Mouse (Mus musculus): ENCODE measurements around the gene Slc1a4. TPM values are rescaled to one million over a fixed set of nuclear protein-coding genes. Genes with fewer than 3 reads are reported as not detected.

Gene Slc1a4
- total RNA-seq, 2 experiments from 2014 or later = 5.3 to 5.6 TPM

DNA sequence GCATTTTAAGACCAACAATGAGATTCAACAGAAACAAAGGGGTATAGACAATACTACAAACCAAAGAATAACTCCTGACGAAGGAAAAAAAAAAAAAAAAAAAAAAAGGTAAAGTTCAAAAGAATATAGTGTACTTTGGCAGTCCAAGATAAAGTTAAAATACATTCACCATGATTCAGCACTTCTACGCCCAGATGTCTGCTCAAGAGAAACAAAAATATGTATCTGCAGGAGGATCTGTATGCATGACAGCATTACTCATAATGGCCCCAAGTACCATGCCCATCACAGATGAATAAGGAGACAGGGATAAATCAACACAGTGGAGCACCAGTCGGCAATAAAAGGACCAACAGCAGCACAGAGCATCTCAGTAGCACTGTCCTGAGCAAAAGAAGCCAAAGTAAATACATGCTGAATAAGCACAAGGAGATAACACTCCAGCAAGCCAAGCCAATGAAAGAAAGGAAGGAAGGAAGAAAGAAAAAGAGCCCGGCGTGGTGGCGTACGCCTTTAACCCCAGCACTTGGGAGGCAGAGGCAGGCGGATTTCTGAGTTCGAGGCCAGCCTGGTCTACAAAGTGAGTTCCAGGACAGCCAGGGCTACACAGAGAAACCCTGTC lies 7.3 kb downstream of the Slc1a4 start:
- DNase-seq = no peak

DNA sequence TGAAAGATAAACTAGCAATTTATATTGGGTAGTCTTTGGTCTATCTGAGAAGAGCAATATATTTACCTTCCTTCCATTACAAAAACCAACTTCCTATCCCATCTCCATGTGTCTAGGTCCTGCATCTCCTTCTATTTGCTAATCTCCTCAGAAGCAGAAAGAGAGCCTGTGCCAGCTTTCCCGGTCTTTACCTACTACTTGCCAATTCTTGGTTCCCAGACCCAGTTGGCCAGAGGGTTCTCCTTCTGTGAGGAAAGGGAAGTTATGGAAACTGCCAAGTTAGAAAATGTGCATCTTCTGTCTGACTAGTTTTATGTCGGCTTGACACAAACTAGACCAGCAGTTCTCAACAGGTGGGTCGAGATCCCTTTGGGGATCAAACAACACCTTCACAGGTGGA lies 8.5 kb downstream of the Slc1a4 start:
- no peak for DNase-seq

DNA sequence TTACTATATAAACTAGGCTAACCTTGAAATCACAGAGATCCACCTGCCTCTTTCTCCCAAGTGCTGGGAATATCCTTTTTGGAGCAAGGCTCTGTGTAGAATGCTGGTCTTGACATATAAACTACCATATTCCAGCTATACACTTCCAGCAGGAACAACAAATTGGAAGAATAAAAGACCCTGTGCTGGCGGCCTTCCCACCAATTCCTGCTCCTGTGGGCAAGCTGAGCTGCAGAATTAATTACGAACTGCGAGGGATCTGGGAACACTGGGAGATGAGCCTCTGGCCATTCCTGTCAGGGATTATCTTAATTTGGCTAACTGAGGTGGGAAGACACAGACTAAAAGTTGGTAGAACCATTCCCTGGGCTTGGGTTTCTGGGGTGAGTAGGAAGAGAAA lies 10.1 kb downstream of the Slc1a4 start:
- DNase-seq = no peak

DNA sequence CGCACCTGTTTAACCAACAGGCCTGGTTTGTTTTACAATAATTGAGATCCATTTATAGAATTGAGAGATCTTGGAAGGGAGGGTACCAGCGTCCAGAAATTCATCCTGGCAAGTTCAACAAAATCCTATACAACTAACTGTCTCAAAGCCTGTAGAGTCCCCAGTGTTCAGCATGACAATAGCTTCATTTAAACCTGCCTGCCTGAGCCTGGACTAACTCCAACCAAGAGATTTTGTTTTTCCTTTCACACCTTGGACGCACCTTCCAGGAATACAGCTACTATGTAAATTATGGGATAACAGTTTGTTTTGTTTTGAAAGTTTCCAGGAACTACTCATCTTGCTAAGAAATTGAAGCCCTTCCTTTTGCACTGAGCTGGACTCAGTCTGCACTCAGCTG lies 11.9 kb downstream of the Slc1a4 start:
- no peak for DNase-seq

DNA sequence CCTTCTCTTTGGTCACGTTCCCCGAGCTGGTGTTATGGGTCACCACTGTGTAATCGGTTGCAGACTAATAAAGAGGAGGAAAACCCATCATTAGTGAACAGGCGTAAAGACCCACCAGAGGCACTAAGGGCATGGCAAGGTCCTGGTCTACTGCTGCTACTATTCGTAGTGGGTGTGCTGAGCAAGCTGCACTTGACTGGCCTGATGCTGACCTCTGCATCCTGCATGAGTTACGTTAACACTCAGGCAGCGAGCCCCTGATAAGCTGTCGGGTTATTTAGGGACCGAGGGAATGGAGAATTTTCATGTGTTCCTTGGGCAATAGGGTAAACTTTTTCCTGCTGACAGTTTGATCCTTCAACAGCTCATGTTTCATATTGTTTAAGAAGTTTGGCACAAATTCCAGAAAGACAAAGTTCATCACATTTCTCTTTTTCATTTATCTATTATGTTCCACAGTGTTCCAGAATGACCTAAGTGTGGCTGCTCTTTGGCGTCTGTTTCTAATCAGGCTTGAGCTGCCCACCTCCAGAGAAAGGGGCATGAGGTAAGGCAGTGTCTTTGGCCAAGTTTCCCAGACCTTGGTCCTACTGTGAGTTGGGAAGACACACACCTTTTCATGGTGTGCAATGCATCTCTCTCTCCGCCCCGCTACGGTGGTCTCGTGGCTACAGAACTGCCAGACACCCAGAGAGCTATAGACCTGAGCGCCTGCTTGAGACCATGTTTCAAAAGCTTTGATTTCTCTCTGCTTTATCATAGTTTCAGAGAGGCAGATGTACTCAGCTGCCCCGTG lies 13.7 kb downstream of the Slc1a4 start:
- DNase-seq = no peak

DNA sequence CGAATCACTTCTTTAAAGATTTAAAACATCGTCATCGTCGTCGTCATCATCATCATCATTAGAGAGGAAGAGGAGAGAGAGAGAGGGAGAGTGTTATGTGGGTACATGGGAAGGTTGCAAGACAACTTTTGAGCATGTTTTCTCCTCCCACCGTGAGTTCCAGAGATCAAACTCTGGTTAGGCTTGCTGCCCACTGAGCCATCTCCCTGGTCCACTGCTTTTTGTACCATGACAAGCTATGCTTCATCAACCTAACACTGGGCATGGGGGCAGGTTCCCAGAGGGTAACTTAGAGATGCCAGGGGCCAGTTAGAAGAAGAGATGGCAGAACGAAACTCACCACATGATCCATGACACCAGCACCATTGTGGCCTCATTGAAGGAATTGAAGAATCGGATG lies 18.9 kb downstream of the Slc1a4 start:
- DNase-seq = no peak

DNA sequence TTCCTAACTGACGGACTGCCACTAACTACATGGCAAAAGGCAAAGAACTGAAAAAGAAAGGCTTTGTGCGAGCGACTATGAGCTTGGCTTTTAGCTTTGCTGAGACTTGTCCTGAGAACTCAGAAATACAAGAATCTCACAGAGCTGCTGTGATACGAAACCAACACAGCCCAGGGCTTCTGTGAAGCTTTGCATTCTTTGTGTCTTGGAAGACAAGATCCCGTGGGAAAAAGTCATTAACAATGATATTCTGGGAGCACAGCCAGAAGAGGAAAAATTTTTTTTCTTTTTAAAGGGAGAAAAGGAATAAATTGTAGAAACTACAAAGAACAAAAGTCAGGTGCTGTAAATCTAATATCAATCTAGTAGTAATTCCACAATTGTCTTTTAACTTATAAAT lies 23.5 kb downstream of the Slc1a4 start:
- no peak for DNase-seq

DNA sequence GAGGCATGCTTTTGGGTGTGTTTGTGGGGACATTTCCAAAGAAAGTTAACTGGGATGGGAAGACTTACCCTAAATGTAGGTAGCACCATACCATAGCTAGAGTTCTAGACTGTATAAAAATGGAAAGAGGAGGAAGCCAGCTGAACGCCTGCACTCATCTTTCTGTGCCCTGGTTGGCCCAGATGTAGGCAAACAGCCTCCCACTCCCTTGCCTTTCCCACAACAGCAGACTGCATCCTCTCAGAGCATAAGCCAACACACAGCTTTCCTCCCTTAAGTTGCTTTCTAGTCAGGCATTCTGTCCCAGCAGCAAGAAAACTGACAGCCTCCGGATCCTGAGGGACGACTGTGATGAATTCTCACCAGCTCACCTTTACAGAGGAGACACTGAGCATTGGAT lies 25.1 kb downstream of the Slc1a4 start:
- no peak for DNase-seq

DNA sequence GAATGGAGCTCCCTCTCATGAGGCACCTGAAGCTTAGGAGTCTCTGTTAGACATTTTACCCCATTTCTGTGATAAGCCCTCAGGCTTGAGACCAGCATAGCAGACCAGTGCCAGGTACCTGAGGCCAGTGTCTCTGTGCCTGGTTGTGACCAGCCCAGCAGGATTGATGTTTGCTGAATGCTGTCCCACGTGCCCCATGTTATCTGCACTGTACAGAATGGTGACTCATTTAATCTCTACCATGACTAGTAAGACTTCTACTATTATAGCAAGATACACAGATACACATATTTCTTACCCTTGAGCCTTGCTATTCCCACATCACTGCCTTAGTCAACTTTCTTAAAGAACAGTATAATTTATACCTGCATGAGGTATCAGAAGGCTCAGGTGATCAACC lies 26.9 kb downstream of the Slc1a4 start:
- DNase-seq = no peak

DNA sequence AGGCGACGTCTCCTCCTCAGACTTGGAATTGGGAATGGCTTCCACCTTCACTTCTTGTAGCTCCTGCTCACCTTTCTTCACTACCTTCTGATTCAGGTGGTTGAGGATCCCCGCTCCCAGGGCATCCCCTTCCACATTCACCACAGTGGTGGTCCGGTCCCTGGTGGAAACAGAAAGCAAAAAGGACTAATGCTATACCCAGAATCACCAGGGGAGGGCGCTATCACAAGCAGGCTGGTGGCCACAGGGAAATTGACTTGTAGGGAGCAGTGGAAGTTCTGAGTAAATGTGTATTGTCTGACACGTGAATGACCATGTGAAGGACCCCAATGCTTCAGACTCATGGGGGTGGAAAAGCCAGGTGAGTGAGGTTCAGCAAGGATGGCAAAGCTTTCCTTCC lies 28.2 kb downstream of the Slc1a4 start:
- peak; percentile 53 for DNase-seq

DNA sequence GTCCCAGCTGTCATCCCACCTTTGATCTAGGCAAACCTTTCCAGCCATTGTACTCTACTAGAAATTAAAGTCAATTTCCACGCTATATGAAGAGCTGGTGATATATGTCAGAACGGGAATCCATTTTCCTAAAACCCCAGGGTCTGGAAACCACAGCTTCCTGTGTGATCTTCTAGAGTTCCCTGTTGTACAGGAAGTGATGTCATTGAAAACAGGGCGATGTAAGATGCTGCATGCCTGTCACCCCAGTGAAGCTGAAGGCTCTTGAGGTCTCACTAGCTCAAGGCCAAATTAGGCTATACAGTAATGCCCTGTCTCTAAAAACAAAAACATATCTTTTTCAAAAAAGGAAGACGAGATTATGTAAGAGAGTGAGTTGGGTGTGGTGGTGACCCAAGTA lies 31.2 kb downstream of the Slc1a4 start:
- no peak for DNase-seq

DNA sequence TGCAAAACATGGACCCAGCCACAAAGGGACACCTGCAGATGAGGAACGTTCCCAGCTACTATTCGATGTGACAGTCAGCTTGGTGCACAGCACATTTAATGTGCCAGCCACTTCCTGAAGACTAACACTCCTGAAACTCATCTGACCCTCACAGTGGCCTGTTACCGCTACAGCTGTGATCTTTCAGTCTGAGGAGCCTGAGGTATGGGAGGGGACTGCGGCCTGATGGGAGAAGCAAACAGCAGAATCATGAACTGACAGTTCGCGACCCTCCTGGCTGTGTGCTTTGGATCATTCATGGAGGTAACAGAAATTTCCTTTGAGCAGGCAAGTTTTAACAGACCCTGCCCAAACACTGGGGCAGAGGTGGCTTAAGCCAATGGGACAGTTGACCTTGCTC lies 31.7 kb downstream of the Slc1a4 start:
- DNase-seq = no peak

DNA sequence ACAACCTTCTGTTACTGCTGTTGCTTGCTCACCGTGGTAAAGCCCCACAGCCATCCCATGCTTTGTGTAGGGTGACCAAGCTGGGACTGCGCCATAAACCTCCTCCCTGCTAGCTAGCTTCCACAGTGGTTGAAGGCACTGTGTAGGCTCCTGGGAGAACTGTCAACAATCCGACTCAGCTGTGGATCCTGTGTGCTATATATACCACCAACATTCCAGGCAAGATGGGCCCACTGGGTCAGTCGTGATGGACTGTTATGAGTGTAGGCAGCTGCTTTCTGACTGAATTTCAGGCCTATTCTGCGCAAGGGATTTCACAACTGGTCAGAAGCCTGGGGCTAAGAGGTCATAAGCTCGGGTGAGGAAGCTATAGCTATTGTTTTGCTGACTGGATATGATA lies 32.6 kb downstream of the Slc1a4 start:
- DNase-seq = no peak

DNA sequence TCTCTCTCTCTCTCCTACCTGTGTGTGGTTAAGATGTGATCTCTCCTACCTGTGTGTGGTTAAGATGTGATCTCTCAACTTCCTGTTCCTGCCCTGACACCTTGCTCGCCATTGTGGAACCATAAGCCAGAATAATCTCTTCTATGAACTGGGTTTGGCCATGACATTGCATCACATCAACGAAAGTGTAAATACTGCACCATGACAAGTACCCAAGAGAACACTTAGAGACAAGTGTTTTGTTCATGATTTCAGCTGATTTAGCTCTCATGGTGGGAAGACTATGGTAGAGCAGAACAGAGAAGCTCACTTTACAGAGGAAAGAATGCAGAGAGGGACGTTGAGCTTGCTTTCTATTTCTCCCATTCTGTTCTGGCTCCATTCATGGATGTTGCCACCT lies 48.0 kb downstream of the Slc1a4 start:
- DNase-seq = no peak

DNA sequence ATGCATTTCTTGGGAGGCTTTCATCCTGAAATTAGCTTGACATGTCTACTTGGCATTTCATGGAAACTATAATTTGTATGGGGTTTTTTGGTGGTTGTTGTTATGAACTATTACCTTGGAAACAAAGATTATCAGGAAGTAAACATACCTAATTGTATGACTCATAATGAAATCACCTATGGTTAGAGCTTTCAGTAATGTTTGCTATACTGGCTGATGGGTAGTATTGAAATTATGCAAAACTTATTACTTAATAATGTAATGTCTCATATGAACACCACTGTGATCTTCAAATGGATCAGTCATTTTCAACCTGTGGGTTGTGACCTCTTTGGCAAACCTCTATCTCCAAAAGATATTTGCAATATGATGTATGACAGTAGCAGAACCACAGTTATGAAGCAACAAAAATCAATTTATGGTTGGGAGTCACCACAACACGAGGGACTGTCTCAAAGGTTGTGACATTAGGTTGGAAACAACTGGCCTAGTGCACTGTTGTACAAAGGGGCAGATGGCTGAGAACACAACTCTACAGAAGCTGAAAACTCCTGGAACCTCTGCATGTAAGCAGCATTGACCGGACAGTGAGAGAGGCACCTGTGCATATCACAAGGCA lies 49.8 kb downstream of the Slc1a4 start:
- DNase-seq = no peak

DNA sequence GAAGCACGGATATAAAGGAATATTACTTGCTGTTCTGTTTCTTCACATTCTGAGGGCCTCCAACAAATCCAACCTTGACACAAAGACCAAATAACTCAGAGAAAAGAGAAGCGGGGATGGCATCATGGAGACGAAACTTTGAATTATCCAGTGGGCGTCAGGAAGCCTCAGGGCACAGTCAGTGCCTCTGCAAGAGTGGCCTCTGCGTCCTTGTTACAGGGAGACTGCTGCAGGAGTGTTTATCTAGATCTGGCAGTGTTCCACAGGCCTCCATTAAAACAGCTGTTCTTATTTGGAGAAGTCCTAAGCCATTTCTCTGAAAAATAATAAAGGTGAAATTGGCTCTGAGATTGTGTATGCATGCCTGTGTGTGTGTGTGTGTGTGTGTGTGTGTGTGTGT lies 51.5 kb downstream of the Slc1a4 start:
- no peak for DNase-seq

DNA sequence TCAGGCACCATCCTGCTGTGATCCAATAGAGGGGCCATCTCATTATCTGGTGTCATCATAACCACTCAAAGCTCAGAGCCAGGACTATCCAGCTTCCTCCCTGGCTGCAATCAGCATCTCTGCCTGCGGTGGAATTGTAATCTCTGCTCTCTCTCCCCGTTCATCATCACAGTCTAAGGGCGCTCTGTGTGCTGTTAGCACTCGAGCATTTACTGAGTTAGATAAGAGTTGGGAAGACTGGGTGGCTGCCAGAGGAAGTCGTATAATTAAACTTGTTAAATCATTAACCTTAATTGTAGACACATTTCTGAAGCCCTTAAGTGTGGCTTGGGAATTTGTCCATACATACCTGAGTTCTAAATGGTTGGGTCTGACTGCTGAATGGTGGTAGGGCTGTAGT lies 53.8 kb downstream of the Slc1a4 start:
- no peak for DNase-seq

DNA sequence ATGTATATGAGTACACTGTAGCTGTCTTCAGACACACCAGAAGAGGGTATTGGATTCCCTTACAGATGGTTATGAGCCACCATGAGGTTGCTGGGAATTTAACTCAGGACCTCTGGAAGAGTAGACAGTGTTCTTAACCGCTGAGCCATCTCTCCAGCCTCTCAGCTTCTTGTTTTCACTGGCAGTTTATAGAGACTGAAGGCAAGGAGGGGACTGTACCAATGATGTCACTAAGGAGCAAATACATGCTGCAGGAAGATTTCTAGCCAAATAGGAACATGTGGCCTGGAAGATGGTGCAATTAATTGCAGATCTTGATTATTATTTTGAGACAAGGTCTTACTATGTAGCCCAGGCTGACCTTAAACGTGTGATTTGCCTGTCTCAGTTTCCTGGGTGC lies 55.4 kb downstream of the Slc1a4 start:
- DNase-seq = no peak

DNA sequence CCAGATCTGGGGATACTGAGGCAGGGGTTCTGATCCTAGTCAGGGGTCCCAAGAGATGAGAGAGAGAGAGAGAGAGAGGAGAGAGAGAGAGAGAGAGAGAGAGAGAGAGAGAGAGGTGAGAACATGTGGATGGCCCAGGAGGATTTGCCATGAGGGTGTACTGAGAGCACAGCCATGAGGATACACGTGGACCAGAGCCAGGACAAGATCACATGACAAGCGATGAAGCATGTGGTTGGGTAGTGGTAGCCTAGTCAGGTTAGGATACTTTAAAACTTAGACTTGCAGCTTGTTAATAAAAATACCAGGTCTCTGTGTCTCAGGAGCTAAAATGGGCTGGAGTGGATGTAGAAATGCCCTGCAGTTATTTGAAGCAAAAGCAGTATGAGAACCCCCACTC lies 56.5 kb downstream of the Slc1a4 start:
- DNase-seq = no peak

DNA sequence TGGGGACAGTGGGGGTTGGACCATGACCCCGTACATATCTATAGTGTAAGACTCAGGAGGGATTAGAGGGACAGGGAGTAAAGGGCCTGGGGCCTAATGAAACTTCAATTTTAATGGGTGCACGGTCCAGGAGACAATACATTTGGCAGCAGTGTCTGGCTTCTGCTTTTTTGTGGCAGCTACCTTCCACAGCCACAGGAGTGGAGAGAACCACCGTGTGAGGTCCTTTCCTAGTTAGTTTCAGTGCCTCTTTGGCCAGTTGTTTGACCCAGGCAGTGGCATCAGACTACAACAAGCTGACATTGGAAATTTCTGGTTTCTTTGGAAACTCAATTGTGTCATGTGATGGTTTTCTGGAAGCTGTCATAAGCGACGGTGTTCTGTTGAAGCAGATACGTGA lies 62.6 kb downstream of the Slc1a4 start:
- no peak for DNase-seq

DNA sequence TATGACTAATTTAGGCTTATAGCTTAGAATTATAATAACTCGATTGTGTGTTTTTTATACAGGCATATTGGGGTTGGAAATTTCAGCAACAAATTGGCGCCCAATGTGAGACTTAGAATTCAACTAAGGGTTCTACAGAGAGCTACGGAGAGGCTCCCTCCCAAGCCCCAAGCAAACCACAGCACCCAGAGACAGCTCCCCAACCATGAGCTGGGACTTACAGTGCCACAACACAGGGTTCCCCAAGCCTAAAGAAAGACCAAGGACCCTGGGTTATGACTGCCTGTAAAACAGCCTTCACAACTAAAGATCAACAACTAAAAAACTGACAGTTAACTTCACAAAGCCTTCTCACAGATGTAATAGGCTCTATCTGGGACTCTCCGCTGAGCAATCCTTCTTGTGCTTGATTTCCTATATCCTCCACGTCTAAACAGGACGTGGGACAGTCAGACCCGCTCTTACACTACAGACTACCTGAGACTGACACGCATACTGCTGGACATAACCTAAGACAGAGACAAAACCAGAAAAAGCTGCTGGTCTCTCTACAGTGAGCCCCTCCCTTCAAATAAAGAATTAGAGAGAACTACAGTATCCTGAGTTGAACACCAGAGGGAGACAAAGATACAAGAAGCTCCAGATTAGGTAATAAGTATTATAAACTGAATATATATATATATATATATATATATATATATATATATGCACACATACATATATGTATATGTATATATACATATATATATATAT lies 69.7 kb downstream of the Slc1a4 start:
- no peak for DNase-seq

DNA sequence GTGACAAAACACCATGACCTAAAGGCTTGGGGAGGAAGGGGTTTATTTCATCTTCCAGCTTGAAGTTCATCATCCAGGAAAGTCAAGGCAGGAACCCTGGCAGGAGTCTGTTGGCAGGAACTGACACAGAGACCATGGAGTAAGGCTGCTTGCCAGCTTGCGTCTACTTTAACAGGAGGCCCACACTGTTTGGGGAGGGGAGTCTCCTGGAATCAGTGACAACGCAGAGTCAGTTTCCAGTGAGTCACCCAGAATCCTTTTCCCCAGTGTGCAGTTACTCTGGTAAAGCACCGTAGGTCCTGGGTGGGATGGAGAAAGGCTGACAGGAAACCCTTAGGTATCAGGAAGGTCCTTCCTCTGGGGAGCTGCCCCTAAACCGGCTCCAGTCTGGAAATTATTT lies 77.7 kb downstream of the Slc1a4 start:
- DNase-seq = no peak

DNA sequence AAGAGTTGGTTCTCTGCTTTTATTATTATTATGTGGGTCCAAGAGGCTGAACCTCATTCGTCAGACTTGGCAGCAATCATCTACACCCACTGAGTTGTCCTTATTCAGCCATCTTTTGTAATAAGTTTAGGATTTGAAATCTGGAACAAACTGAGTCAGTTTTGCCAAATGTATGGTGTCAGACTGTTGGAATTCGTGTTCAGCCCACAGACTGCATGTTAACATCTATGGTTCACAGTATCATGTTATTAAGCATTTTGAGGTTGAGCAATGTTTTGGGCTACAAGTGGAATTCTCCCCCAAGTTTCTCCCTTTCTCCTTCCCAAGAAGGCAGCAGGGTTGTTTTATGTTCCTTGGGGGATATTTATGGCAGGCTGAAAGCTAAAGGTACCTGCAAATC lies 79.4 kb downstream of the Slc1a4 start:
- DNase-seq = no peak
